8 mouse cellular contexts compared by ENCODE assay signal in the genomic region with DNA sequence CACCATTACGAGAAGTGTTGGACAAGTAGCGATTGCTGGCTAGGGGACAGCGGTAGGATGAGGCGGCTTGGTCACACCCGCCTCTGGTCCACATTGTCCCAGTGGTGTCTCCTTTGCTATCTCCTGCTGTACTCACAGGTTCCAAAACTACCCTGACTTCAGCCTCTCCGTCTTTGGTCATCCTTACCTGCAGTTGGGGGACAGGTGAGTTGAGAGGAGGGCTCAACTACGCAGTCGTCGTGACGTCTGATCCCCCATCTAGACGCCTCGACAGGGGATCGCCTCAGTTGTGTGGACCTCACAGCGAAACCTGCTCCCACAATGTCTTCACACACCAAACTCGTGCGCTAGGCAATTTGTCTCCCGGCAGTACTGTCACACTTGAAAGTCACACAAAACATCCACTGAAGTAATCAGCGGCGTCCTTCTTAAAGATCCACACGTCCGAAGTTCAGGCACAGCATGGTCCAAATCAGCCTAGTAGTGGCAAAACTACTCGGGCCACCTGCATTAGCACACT. TPM values are rescaled to one million over a fixed set of nuclear protein-coding genes. Genes with fewer than 3 reads are reported as not detected.
DNase-seq lines count a peak whose midpoint lies in the region; ATAC-seq and TF ChIP-seq lines count a peak whose summit lies in the region.

No protein-coding gene starts in this region.

- no peaks in the 10 kb centered on the region for H3K36me3 ChIP-seq in spleen, adult 2 months (ENCODE audit: control insufficient read depth, insufficient read depth, low read length)
- no peaks in the 10 kb centered on the region for H3K36me3 ChIP-seq in limb, embryonic 15.5 days
- no peaks in the 10 kb centered on the region for H3K36me3 ChIP-seq in stomach, embryonic 16.5 days (ENCODE audit: control insufficient read depth, insufficient read depth, low read length)

- no peak overlapping the region for H3K9ac ChIP-seq in limb, embryonic 15.5 days
- H3K9ac ChIP-seq in stomach, embryonic 16.5 days (ENCODE audit: low read length), result no peak overlapping the region

- DNase-seq in adrenal gland, adult 2 months, result peak; percentile 31
- no peak for DNase-seq in adrenal gland, postnatal 10 days
- no peak for DNase-seq in spleen, adult 2 months (ENCODE audit: low read depth in 1 of 2, low spot score in 2 of 2)
- no peak for DNase-seq in spleen, postnatal 14 days (ENCODE audit: low spot score in 2 of 2)
- no peak for DNase-seq in Muller cell, postnatal 12 days (ENCODE audit: inconsistent ontology term)
- DNase-seq in frontal cortex, adult 2 months (ENCODE audit: extremely low spot score in 1 of 2, low spot score in 1 of 2), result no peak

- 19% methylated on average over 22 of the region's 22 CpGs for WGBS in spleen, adult 2 months
- WGBS in limb, embryonic 15.5 days, result 6% methylated on average over 22 of the region's 22 CpGs
- 6% methylated on average over 22 of the region's 22 CpGs for WGBS in stomach, embryonic 16.5 days

- no peak for TF ChIP-seq POLR2A in spleen, adult 2 months (IDR thresholded peaks at IDR 0.05; ENCODE audit: low read depth, low read length)

- no peak for ATAC-seq in limb, embryonic 15.5 days (ENCODE audit: insufficient number of reproducible peaks, low FRiP score, low TSS enrichment, low read depth)
- ATAC-seq in stomach, embryonic 16.5 days (ENCODE audit: insufficient read depth, low FRiP score), result no peak

- TF ChIP-seq CTCF in spleen, adult 2 months (IDR thresholded peaks at IDR 0.05; ENCODE audit: extremely low read depth, insufficient read depth, insufficient read length, insufficient replicate concordance), result no peak

- H3K4me2 ChIP-seq in limb, embryonic 15.5 days, result peak overlapping the region; percentile 64
- peak overlapping the region; percentile 87 for H3K4me2 ChIP-seq in stomach, embryonic 16.5 days (ENCODE audit: low read depth, low read length)

- H3K27ac ChIP-seq in spleen, adult 2 months (ENCODE audit: insufficient read depth, low read length), result no peak overlapping the region
- H3K27ac ChIP-seq in limb, embryonic 15.5 days, result no peak overlapping the region
- H3K27ac ChIP-seq in stomach, embryonic 16.5 days (ENCODE audit: low read length), result no peak overlapping the region

- peaks cover 5% of the 10 kb centered on the region; the same call in 1 of the 2 replicates for H3K4me1 ChIP-seq in spleen, adult 2 months (ENCODE audit: control insufficient read depth, insufficient read depth, insufficient read length)
- H3K4me1 ChIP-seq in limb, embryonic 15.5 days, result peaks cover 18% of the 10 kb centered on the region
- H3K4me1 ChIP-seq in stomach, embryonic 16.5 days (ENCODE audit: control insufficient read depth, insufficient read depth, low read length), result peaks cover 10% of the 10 kb centered on the region; the same call in 1 of the 2 replicates

- H3K9me3 ChIP-seq in limb, embryonic 15.5 days, result no peaks in the 10 kb centered on the region
- H3K9me3 ChIP-seq in stomach, embryonic 16.5 days (replicated peaks; ENCODE audit: control insufficient read depth, low read length), result no peaks in the 10 kb centered on the region

- no peaks in the 10 kb centered on the region for H3K27me3 ChIP-seq in spleen, adult 2 months (ENCODE audit: control insufficient read depth, insufficient read depth, low read length)
- 0 out of 2 replicates have a peak, but pooled peaks cover 4% of the 10 kb centered on the region for H3K27me3 ChIP-seq in limb, embryonic 15.5 days
- H3K27me3 ChIP-seq in stomach, embryonic 16.5 days (ENCODE audit: control insufficient read depth, insufficient read depth, low read length), result no peaks in the 10 kb centered on the region

- peak overlapping the region; percentile 40; the same call in 1 of the 2 replicates for H3K4me3 ChIP-seq in spleen, adult 2 months (ENCODE audit: extremely low read depth, insufficient read depth, insufficient read length)
- H3K4me3 ChIP-seq in limb, embryonic 15.5 days, result peak overlapping the region; percentile 40
- peak overlapping the region; percentile 47 for H3K4me3 ChIP-seq in stomach, embryonic 16.5 days (replicated peaks; ENCODE audit: low read length)

RNA-seq across cellular contexts. Expression of a gene that starts 1.6 kb away (rescaled TPM):
- total RNA-seq in adrenal gland, adult 2 months (2021), result 1 to 10 TPM; 8.8 to 9.0 TPM
- 16.5 and 21.0 TPM in 2 replicates for polyA plus RNA-seq in adrenal gland, adult 2 months (2012; rRNA removed)
- total RNA-seq in adrenal gland, postnatal 10 days (2021), result 10 to 100 TPM in 1 of 2 experiments, 1 to 10 TPM in 1; 5.3 to 12.0 TPM
- polyA plus RNA-seq in spleen, adult 2 months (2012; rRNA removed), result 53.6 and 63.6 TPM in 2 replicates
- polyA plus RNA-seq in limb, embryonic 15.5 days (2015; fragmentation: Nextera tagmentation; extraction: Ambion mirVana), result 2.0 and 2.8 TPM in 2 replicates
- 1.7 and 2.6 TPM in 2 replicates for polyA plus RNA-seq in stomach, embryonic 16.5 days (2015; fragmentation: Nextera tagmentation; extraction: Ambion mirVana)
- polyA plus RNA-seq in frontal cortex, adult 2 months (2012; rRNA removed), result 3.7 and 4.6 TPM in 2 replicates

RNA-seq across cellular contexts. Expression of a gene that starts 2.1 kb away (rescaled TPM):
- 1 to 10 TPM; 1.8 to 6.2 TPM for total RNA-seq in adrenal gland, adult 2 months (2021)
- polyA plus RNA-seq in adrenal gland, adult 2 months (2012; rRNA removed), result 10.5 and 17.5 TPM in 2 replicates
- 1 to 10 TPM; 2.5 to 4.9 TPM for total RNA-seq in adrenal gland, postnatal 10 days (2021)
- polyA plus RNA-seq in spleen, adult 2 months (2012; rRNA removed), result 3.9 and 6.1 TPM in 2 replicates
- polyA plus RNA-seq in limb, embryonic 15.5 days (2015; fragmentation: Nextera tagmentation; extraction: Ambion mirVana), result 2.0 and 3.0 TPM in 2 replicates
- 0.98 and 1.5 TPM in 2 replicates for polyA plus RNA-seq in stomach, embryonic 16.5 days (2015; fragmentation: Nextera tagmentation; extraction: Ambion mirVana)
- polyA plus RNA-seq in frontal cortex, adult 2 months (2012; rRNA removed), result 24.1 and 28.7 TPM in 2 replicates

RNA-seq across cellular contexts. Expression of a gene that starts 7.2 kb away (rescaled TPM):
- total RNA-seq in adrenal gland, adult 2 months (2021), result 10 to 100 TPM; 38.6 to 45.0 TPM
- 36.5 and 38.6 TPM in 2 replicates for polyA plus RNA-seq in adrenal gland, adult 2 months (2012; rRNA removed)
- total RNA-seq in adrenal gland, postnatal 10 days (2021), result 10 to 100 TPM; 42.3 to 42.7 TPM
- 24.4 and 24.7 TPM in 2 replicates for polyA plus RNA-seq in spleen, adult 2 months (2012; rRNA removed)
- 5.6 and 7.8 TPM in 2 replicates for polyA plus RNA-seq in limb, embryonic 15.5 days (2015; fragmentation: Nextera tagmentation; extraction: Ambion mirVana)
- 4.6 and 5.7 TPM in 2 replicates for polyA plus RNA-seq in stomach, embryonic 16.5 days (2015; fragmentation: Nextera tagmentation; extraction: Ambion mirVana)
- 41.4 and 47.6 TPM in 2 replicates for polyA plus RNA-seq in frontal cortex, adult 2 months (2012; rRNA removed)

RNA-seq across cellular contexts. Expression of a gene that starts 24.2 kb away (rescaled TPM):
- 100 to 1,000 TPM; 663 to 695 TPM for total RNA-seq in adrenal gland, adult 2 months (2021)
- 1,357 and 1,385 TPM in 2 replicates for polyA plus RNA-seq in adrenal gland, adult 2 months (2012; rRNA removed)
- total RNA-seq in adrenal gland, postnatal 10 days (2021), result 100 to 1,000 TPM; 805 to 857 TPM
- polyA plus RNA-seq in spleen, adult 2 months (2012; rRNA removed), result 2,204 and 3,047 TPM in 2 replicates
- 646 and 717 TPM in 2 replicates for polyA plus RNA-seq in limb, embryonic 15.5 days (2015; fragmentation: Nextera tagmentation; extraction: Ambion mirVana)
- polyA plus RNA-seq in stomach, embryonic 16.5 days (2015; fragmentation: Nextera tagmentation; extraction: Ambion mirVana), result 634 and 687 TPM in 2 replicates
- 453 and 472 TPM in 2 replicates for polyA plus RNA-seq in frontal cortex, adult 2 months (2012; rRNA removed)

RNA-seq across cellular contexts. Expression of a gene that starts 47.1 kb away (rescaled TPM):
- 10 to 100 TPM; 19.8 to 22.3 TPM for total RNA-seq in adrenal gland, adult 2 months (2021)
- 4.1 and 6.3 TPM in 2 replicates for polyA plus RNA-seq in adrenal gland, adult 2 months (2012; rRNA removed)
- 10 to 100 TPM; 13.2 to 17.8 TPM for total RNA-seq in adrenal gland, postnatal 10 days (2021)
- polyA plus RNA-seq in spleen, adult 2 months (2012; rRNA removed), result 10.6 and 13.0 TPM in 2 replicates
- polyA plus RNA-seq in limb, embryonic 15.5 days (2015; fragmentation: Nextera tagmentation; extraction: Ambion mirVana), result 7.1 and 7.3 TPM in 2 replicates
- polyA plus RNA-seq in stomach, embryonic 16.5 days (2015; fragmentation: Nextera tagmentation; extraction: Ambion mirVana), result 13.1 and 13.3 TPM in 2 replicates
- 12.1 and 12.7 TPM in 2 replicates for polyA plus RNA-seq in frontal cortex, adult 2 months (2012; rRNA removed)
